Mouse (Mus musculus) neural tube, embryonic 14.5 days (tissue): ENCODE results near the gene Kif26b. TPM values are rescaled to one million over a fixed set of nuclear protein-coding genes. Genes with fewer than 3 reads are reported as not detected.
A peak's percentile ranks its signal among the peaks of the same experiment; 100 is the strongest.

Source experiments
- ATAC-seq: fragments of 200-750 bp; cut with Nextera tagmentation; 2 replicates; pipeline ENCODE4 v1.8.0; 2017; ENCODE audit warnings: low read depth, mild to moderate bottlenecking, moderate TSS enrichment, moderate library complexity
- H3K27ac ChIP-seq: fragments of 300-500 bp; sonication (generic); 2 replicates; pipeline ENCODE4 v1.5.1; 2014; ENCODE audit warnings: low read depth, mild to moderate bottlenecking, control low read depth, low read length, moderate library complexity, mixed read lengths
- H3K27me3 ChIP-seq: fragments of 300-500 bp; sonication (generic); 2 replicates; pipeline ENCODE4 v1.6.1; 2014; ENCODE audit warnings: low read length; ENCODE audit not compliant: control insufficient read depth, insufficient read depth
- H3K36me3 ChIP-seq: fragments of 300-500 bp; sonication (generic); 2 replicates; pipeline ENCODE4 v1.6.1; 2014; ENCODE audit warnings: low read length, mixed read lengths; ENCODE audit not compliant: control insufficient read depth, insufficient read depth
- H3K4me1 ChIP-seq: fragments of 300-500 bp; sonication (generic); 2 replicates; pipeline ENCODE4 v1.6.1; 2014; ENCODE audit warnings: low read length; ENCODE audit not compliant: control insufficient read depth, insufficient read depth
- H3K4me2 ChIP-seq: fragments of 300-500 bp; sonication (generic); 2 replicates; pipeline ENCODE4 v1.6.1; 2014; ENCODE audit warnings: mild to moderate bottlenecking, low read depth, low read length, control low read depth
- H3K4me3 ChIP-seq: fragments of 300-500 bp; sonication (generic); 2 replicates; pipeline ENCODE4 v1.5.1; 2014; ENCODE audit warnings: low read depth, low read length, control low read depth, mixed read lengths
- H3K9ac ChIP-seq: fragments of 300-500 bp; sonication (generic); replicated peaks from 2 replicates; pipeline ENCODE4 v1.6.1; 2014; ENCODE audit warnings: low read depth, mild to moderate bottlenecking, control low read depth, low read length, mixed read lengths
- H3K9me3 ChIP-seq: fragments of 300-500 bp; sonication (generic); 2 replicates; pipeline ENCODE4 v1.6.1; 2016; ENCODE audit warnings: low read length; ENCODE audit not compliant: control insufficient read depth
- WGBS: fragments of 180-500 bp; shearing (Covaris S2); extraction: QIAGEN DNeasy Blood & Tissue Kit; methylation state at CpG from one replicate; pipeline ENCODE4 v1.1.7; 2014; 5-methylcytosine and 5-hydroxymethylcytosine counted together
- polyA plus RNA-seq: library from polyadenylated mRNA; unstranded; fragments of >200 nt; fragmentation: Nextera tagmentation; extraction: Ambion mirVana; gene quantifications from 2 replicates; pipeline ENCODE4 v1.2.1, GENCODE M21; 2014

Gene Kif26b
- polyA plus RNA-seq, 1 experiment from 2014 or later = 18.5 TPM

GRCm38 (mm10) chr1:178496841-178497240 lies 32.1 kb upstream of the Kif26b start:
- H3K27me3 ChIP-seq = no peaks in the 10 kb centered on the region
- no peaks in the 10 kb centered on the region for H3K4me1 ChIP-seq
- no peak overlapping the region for H3K9ac ChIP-seq
- H3K9me3 ChIP-seq = no peaks in the 10 kb centered on the region
- H3K4me2 ChIP-seq = no peak overlapping the region
- H3K27ac ChIP-seq = no peak overlapping the region
- H3K36me3 ChIP-seq = no peaks in the 10 kb centered on the region
- no peak for ATAC-seq
- H3K4me3 ChIP-seq = no peak overlapping the region
- WGBS = 69% methylated on average over 1 of the region's 1 CpGs

DNA sequence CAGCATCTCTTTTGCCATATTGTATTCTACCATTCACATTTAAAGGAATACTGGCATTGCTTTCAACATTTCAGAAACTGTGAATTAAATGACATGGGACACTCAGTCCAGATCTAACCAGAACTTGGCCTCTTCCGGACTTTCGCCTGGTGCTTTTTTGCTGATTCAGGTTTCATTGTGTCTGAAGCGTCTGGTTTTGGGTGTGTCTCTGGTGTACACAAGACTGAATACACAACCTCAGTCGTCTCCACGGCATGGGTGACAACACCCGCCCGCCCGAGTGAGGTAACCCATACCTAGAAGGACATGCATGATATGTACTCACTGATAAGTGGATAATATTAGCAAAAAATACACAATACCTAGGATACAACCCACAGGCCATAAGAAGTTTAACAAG lies 22.0 kb upstream of the Kif26b start:
- WGBS = 97% methylated on average over 8 of the region's 8 CpGs

GRCm38 (mm10) chr1:178512323-178513031 lies 16.4 kb upstream of the Kif26b start:
- Histone ChIP-seq H3K36me3 (no peaks in the 10 kb centered on the region), H3K4me1 (peaks cover 1% of the 10 kb centered on the region), H3K27ac (no peak overlapping the region), H3K4me3 (no peak overlapping the region), H3K9ac (no peak overlapping the region; the same call in 1 of the 2 replicates), H3K27me3 (no peaks in the 10 kb centered on the region), H3K4me2 (no peak overlapping the region), H3K9me3 (no peaks in the 10 kb centered on the region)
- ATAC-seq = peak; percentile 49; the same call in 1 of the 2 replicates
- 37% methylated on average over 7 of the region's 7 CpGs for WGBS

More for the DNA sequence above, 22.0 kb upstream of the Kif26b start:
- Histone ChIP-seq H3K4me2 (no peak overlapping the region), H3K36me3 (no peaks in the 10 kb centered on the region), H3K9me3 (no peaks in the 10 kb centered on the region), H3K9ac (no peak overlapping the region), H3K27ac (no peak overlapping the region), H3K4me1 (no peaks in the 10 kb centered on the region), H3K4me3 (no peak overlapping the region), H3K27me3 (no peaks in the 10 kb centered on the region)
- ATAC-seq = no peak

- Histone ChIP-seq H3K36me3 (no peaks in the 10 kb centered on the region), H3K4me1 (peaks cover 3% of the 10 kb centered on the region), H3K4me3 (no peak overlapping the region), H3K9ac (no peak overlapping the region), H3K27ac (no peak overlapping the region), H3K9me3 (no peaks in the 10 kb centered on the region), H3K4me2 (no peak overlapping the region), H3K27me3 (no peaks in the 10 kb centered on the region)
- 51% methylated on average over 4 of the region's 8 CpGs for WGBS
- ATAC-seq = no peak; the same call in 1 of the 2 replicates
Measured at GRCm38 (mm10) chr1:178513954-178514353, 15.0 kb upstream of the Kif26b start.

DNA sequence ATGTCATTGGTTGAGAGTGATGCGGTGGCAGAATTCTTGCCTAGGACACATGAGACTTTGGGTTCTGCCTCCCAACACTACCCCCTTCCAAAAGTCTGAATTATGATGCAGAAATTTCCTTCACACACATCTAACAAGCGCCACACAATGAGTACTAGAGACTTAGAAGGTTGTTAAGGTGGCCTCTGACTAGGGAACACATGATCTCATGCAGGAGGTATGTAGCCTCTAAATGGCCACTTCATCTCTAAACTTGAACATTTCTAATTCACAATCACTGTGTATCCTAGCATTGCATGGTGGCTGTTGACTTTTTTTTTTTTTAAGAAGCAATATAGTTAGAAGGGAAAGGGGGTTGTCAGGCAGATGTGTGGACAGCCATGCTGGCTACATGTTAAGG lies 13.1 kb upstream of the Kif26b start:
- Histone ChIP-seq H3K9me3 (no peaks in the 10 kb centered on the region), H3K27me3 (no peaks in the 10 kb centered on the region), H3K36me3 (no peaks in the 10 kb centered on the region), H3K4me3 (no peak overlapping the region), H3K4me1 (peaks cover 3% of the 10 kb centered on the region), H3K4me2 (no peak overlapping the region), H3K27ac (no peak overlapping the region), H3K9ac (no peak overlapping the region)
- ATAC-seq = no peak
- WGBS = 88% methylated on average over 2 of the region's 2 CpGs

DNA sequence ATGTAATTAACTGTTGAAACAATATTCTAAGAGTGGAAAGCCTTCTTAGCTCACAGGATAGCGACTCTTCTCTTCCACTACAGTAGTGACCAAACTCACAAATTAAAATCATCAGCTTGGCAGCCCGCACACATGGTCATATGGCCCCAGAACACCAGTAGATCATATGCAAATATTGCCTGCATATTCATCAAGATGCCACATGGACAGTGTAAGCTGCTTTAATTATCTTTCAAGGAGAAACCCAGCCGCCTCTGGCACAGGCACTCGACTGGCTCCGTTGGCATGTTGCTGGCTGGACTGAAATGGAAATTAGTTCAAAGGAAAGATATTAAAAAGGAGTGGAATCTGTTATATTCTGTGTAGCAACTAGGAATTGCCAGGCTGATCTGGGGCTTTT lies 6.5 kb upstream of the Kif26b start:
- WGBS = 49% methylated on average over 5 of the region's 5 CpGs
- no peaks in the 10 kb centered on the region for H3K27me3 ChIP-seq
- no peaks in the 10 kb centered on the region for H3K36me3 ChIP-seq
- H3K9me3 ChIP-seq = no peaks in the 10 kb centered on the region
- H3K27ac ChIP-seq = no peak overlapping the region
- H3K9ac ChIP-seq = no peak overlapping the region
- H3K4me3 ChIP-seq = no peak overlapping the region
- peaks cover 2% of the 10 kb centered on the region; the same call in 1 of the 2 replicates for H3K4me1 ChIP-seq
- H3K4me2 ChIP-seq = no peak overlapping the region
- ATAC-seq = no peak

GRCm38 (mm10) chr1:178523152-178523551 lies 5.8 kb upstream of the Kif26b start:
- Histone ChIP-seq H3K9ac (no peak overlapping the region), H3K4me2 (no peak overlapping the region), H3K27me3 (no peaks in the 10 kb centered on the region), H3K9me3 (no peaks in the 10 kb centered on the region), H3K4me3 (no peak overlapping the region), H3K4me1 (no peaks in the 10 kb centered on the region; the same call in 1 of the 2 replicates), H3K36me3 (no peaks in the 10 kb centered on the region), H3K27ac (no peak overlapping the region)
- ATAC-seq = no peak
- 63% methylated on average over 5 of the region's 5 CpGs for WGBS

- peak overlapping the region; percentile 92 for H3K27ac ChIP-seq
- peak overlapping the region; percentile 65 for H3K4me3 ChIP-seq
- peak overlapping the region; percentile 100 for H3K4me2 ChIP-seq
- peak overlapping the region; percentile 91 for H3K9ac ChIP-seq
- peak; percentile 38 for ATAC-seq
- H3K4me1 ChIP-seq = peaks cover 3% of the 10 kb centered on the region; the same call in 1 of the 2 replicates
- H3K27me3 ChIP-seq = no peaks in the 10 kb centered on the region
- H3K9me3 ChIP-seq = no peaks in the 10 kb centered on the region
- under 1% methylated on average over 21 of the region's 21 CpGs for WGBS
- no peaks in the 10 kb centered on the region for H3K36me3 ChIP-seq
Measured at GRCm38 (mm10) chr1:178527185-178527546, 1.8 kb upstream of the Kif26b start.

- Histone ChIP-seq H3K36me3 (no peaks in the 10 kb centered on the region), H3K9ac (peak overlapping the region; percentile 91), H3K27ac (peak overlapping the region; percentile 92), H3K4me2 (peak overlapping the region; percentile 100), H3K9me3 (no peaks in the 10 kb centered on the region), H3K27me3 (no peaks in the 10 kb centered on the region), H3K4me1 (peaks cover 6% of the 10 kb centered on the region; the same call in 1 of the 2 replicates), H3K4me3 (peak overlapping the region; percentile 65)
- ATAC-seq = peak; percentile 44
- WGBS = under 1% methylated on average over 59 of the region's 59 CpGs
Measured at GRCm38 (mm10) chr1:178527547-178528361, 1.2 kb upstream of the Kif26b start.
